Mouse (Mus musculus) heart, embryonic 15.5 days (tissue): Measurements from ENCODE around the gene Mmgt1. TPM values are rescaled to one million over a fixed set of nuclear protein-coding genes. Genes with fewer than 3 reads are reported as not detected.

Experiments
- ATAC-seq: fragments of 200-750 bp; cut with Nextera tagmentation; replicated peaks from 2 replicates; pipeline ENCODE4 v1.8.0; 2017; ENCODE audit warnings: low read depth, moderate TSS enrichment; ENCODE audit not compliant: insufficient number of reproducible peaks, insufficient read depth, low FRiP score
- H3K27ac ChIP-seq: fragments of 300-500 bp; sonication (generic); 2 replicates; pipeline ENCODE4 v1.5.1; 2015; ENCODE audit warnings: mild to moderate bottlenecking, inconsistent platforms
- H3K27me3 ChIP-seq: fragments of 300-500 bp; sonication (generic); 2 replicates; pipeline ENCODE4 v1.6.1; 2015; ENCODE audit warnings: inconsistent platforms
- H3K36me3 ChIP-seq: fragments of 300-500 bp; sonication (generic); 2 replicates; pipeline ENCODE4 v1.6.1; 2015; ENCODE audit warnings: mild to moderate bottlenecking, inconsistent platforms
- H3K4me1 ChIP-seq: fragments of 300-500 bp; sonication (generic); replicated peaks from 2 replicates; pipeline ENCODE4 v1.6.1; 2015; ENCODE audit warnings: inconsistent platforms
- H3K4me2 ChIP-seq: fragments of 300-500 bp; sonication (generic); 2 replicates; pipeline ENCODE4 v1.6.1; 2015; ENCODE audit warnings: inconsistent platforms, mild to moderate bottlenecking, moderate library complexity
- H3K4me3 ChIP-seq: fragments of 300-500 bp; sonication (generic); 2 replicates; pipeline ENCODE4 v1.5.1; 2015; ENCODE audit warnings: mild to moderate bottlenecking, inconsistent platforms
- H3K9ac ChIP-seq: fragments of 300-500 bp; sonication (generic); 2 replicates; pipeline ENCODE4 v1.6.1; 2015; ENCODE audit warnings: mild to moderate bottlenecking, inconsistent platforms
- H3K9me3 ChIP-seq: fragments of 300-500 bp; sonication (generic); replicated peaks from 2 replicates; pipeline ENCODE4 v1.6.1; 2016; ENCODE audit warnings: inconsistent platforms
- WGBS: fragments of 180-500 bp; shearing (Covaris S2); methylation state at CpG from one replicate; pipeline ENCODE4 v1.1.7; 2015; ENCODE audit warnings: mixed read lengths; 5-methylcytosine and 5-hydroxymethylcytosine counted together
- microRNA-seq: library from miRNA; unstranded; fragments of <30 nt; microRNA quantifications from one replicate; pipeline ENCODE4, GENCODE M21; 2016
- polyA plus RNA-seq: library from polyadenylated mRNA; unstranded; fragments of >200 nt; fragmentation: Nextera tagmentation; extraction: Ambion mirVana; gene quantifications from 2 replicates; pipeline ENCODE4 v1.2.1, GENCODE M21; 2015

Mmgt1 gene
- polyA plus RNA-seq, 1 experiment from 2014 or later, result 23.0 TPM

- 12% methylated on average over 6 of the region's 6 CpGs for WGBS
- Histone ChIP-seq H3K27me3 (no peaks in the 10 kb centered on the region), H3K4me1 (no peaks in the 10 kb centered on the region), H3K4me3 (no peak overlapping the region), H3K36me3 (no peaks in the 10 kb centered on the region), H3K27ac (no peak overlapping the region), H3K4me2 (no peak overlapping the region), H3K9ac (no peak overlapping the region), H3K9me3 (no peaks in the 10 kb centered on the region)
- ATAC-seq, result no peak
These were observed 25.4 kb downstream of the Mmgt1 start for GRCm38 (mm10) chrX:56572465-56572864.

GRCm38 (mm10) chrX:56553584-56553983, 44.3 kb downstream of the Mmgt1 start:
- Histone ChIP-seq H3K36me3 (no peaks in the 10 kb centered on the region), H3K27me3 (no peaks in the 10 kb centered on the region), H3K4me2 (no peak overlapping the region), H3K4me3 (no peak overlapping the region), H3K9ac (no peak overlapping the region), H3K9me3 (no peaks in the 10 kb centered on the region), H3K27ac (no peak overlapping the region), H3K4me1 (no peaks in the 10 kb centered on the region)
- ATAC-seq, result no peak
- WGBS, result 63% methylated on average over 3 of the region's 3 CpGs

- WGBS, result 85% methylated on average over 7 of the region's 7 CpGs
- H3K36me3 ChIP-seq, result no peaks in the 10 kb centered on the region
- no peaks in the 10 kb centered on the region for H3K27me3 ChIP-seq
- no peak within 1 kb of the TSS for H3K4me3 ChIP-seq
- no peaks in the 10 kb centered on the region for H3K4me1 ChIP-seq
- no peak within 1 kb of the TSS for H3K27ac ChIP-seq
- no peak for ATAC-seq
- H3K4me2 ChIP-seq, result no peak within 1 kb of the TSS
- no peak within 1 kb of the TSS for H3K9ac ChIP-seq
- no peaks in the 10 kb centered on the region for H3K9me3 ChIP-seq
These were observed 48.4 kb downstream of the Mmgt1 start, which contains the start of gene Gm648 for GRCm38 (mm10) chrX:56549506-56549905. TSS of gene Gm648 (minus strand) at chrX:56549606.

- WGBS, result 41% methylated on average over 4 of the region's 4 CpGs
- H3K9me3 ChIP-seq, result no peaks in the 10 kb centered on the region
- no peak overlapping the region for H3K4me2 ChIP-seq
- no peak for ATAC-seq
- no peak overlapping the region for H3K27ac ChIP-seq
- H3K9ac ChIP-seq, result no peak overlapping the region
- H3K4me3 ChIP-seq, result no peak overlapping the region
- H3K36me3 ChIP-seq, result no peaks in the 10 kb centered on the region
- no peaks in the 10 kb centered on the region for H3K4me1 ChIP-seq
- H3K27me3 ChIP-seq, result no peaks in the 10 kb centered on the region
These were observed 60.7 kb downstream of the Mmgt1 start for GRCm38 (mm10) chrX:56537162-56537561.

Small RNA genes lying within 50 kb of the gene (microRNA-seq; reads per million reads assigned to microRNA genes)
- 0.84 reads per million for gene Mir5116

Other genes with a start within 250 kb of the Mmgt1 start
- gene Smim10l2a, start 223.5 kb downstream of the Mmgt1 start, polyA plus RNA-seq, result 1.5 and 2.8 TPM in 2 replicates
- gene Gm2174, start 150.1 kb downstream of the Mmgt1 start, polyA plus RNA-seq, result 2.1 and 2.9 TPM in 2 replicates
- gene Ints6l, start 143.2 kb downstream of the Mmgt1 start, polyA plus RNA-seq, result 16.2 and 17.2 TPM in 2 replicates
- not detected in 2 replicates for gene Gm10477, start 73.3 kb downstream of the Mmgt1 start, polyA plus RNA-seq
- gene Gm648, start 48.5 kb downstream of the Mmgt1 start, polyA plus RNA-seq, result 0.18 TPM in 1 of 2 replicates, not detected in the other
- gene Slc9a6, start 11.7 kb upstream of the Mmgt1 start, polyA plus RNA-seq, result 7.2 and 8.5 TPM in 2 replicates
- 189 and 203 TPM in 2 replicates for gene Fhl1, start 133.7 kb upstream of the Mmgt1 start, polyA plus RNA-seq
- 2.1 and 2.2 TPM in 2 replicates for gene Map7d3, start 224.3 kb upstream of the Mmgt1 start, polyA plus RNA-seq